Mouse (Mus musculus) heart, embryonic 14.5 days (tissue): ENCODE data around the gene Lgr5. TPM values are rescaled to one million over a fixed set of nuclear protein-coding genes. Genes with fewer than 3 reads are reported as not detected.

Source experiments
- ATAC-seq: fragments of 200-750 bp; cut with Nextera tagmentation; 2 replicates; pipeline ENCODE4 v1.8.0; 2017; ENCODE audit warnings: low read depth, moderate TSS enrichment; ENCODE audit not compliant: insufficient number of reproducible peaks, insufficient read depth, low FRiP score
- H3K27ac ChIP-seq, 2 experiments: fragments of 200-500 bp in 1 of 2; fragments of 300-500 bp in 1 of 2; sonication (generic) in 1 of 2; replicated peaks in 1 of 2; 2 replicates each; pipeline ENCODE4 v1.5.1; 2012 to 2014; ENCODE audit warnings: low read depth in 2 of 2, low read length in 2 of 2, control low read depth in 1 of 2, mild to moderate bottlenecking in 1 of 2, mixed read lengths in 1 of 2; ENCODE audit not compliant: control insufficient read depth in 1 of 2, insufficient read depth in 1 of 2
- H3K27me3 ChIP-seq: fragments of 300-500 bp; sonication (generic); 2 replicates; pipeline ENCODE4 v1.6.1; 2014; ENCODE audit warnings: mild to moderate bottlenecking, low read length, control low read depth; ENCODE audit not compliant: control insufficient read depth, insufficient read depth
- H3K36me3 ChIP-seq: fragments of 300-500 bp; sonication (generic); 2 replicates; pipeline ENCODE4 v1.6.1; 2014; ENCODE audit warnings: mild to moderate bottlenecking, control low read depth, low read length, mixed read lengths; ENCODE audit not compliant: control insufficient read depth, insufficient read depth
- H3K4me1 ChIP-seq, 2 experiments: fragments of 200-500 bp in 1 of 2; fragments of 300-500 bp in 1 of 2; sonication (generic) in 1 of 2; 2 replicates each; pipeline ENCODE4 v1.6.1; 2012 to 2014; ENCODE audit warnings: low read length in 2 of 2, control low read depth in 1 of 2, mixed read lengths in 1 of 2; ENCODE audit not compliant: control insufficient read depth in 2 of 2, insufficient read depth in 2 of 2
- H3K4me2 ChIP-seq: fragments of 300-500 bp; sonication (generic); 2 replicates; pipeline ENCODE4 v1.6.1; 2014; ENCODE audit warnings: mild to moderate bottlenecking, low read length
- H3K4me3 ChIP-seq, 2 experiments: fragments of 200-500 bp in 1 of 2; fragments of 300-500 bp in 1 of 2; sonication (generic) in 1 of 2; 2 replicates each; pipeline ENCODE4 v1.5.1; 2012 to 2014; ENCODE audit warnings: low read length in 2 of 2, mild to moderate bottlenecking in 2 of 2, control low read depth in 1 of 2, low read depth in 1 of 2, moderate library complexity in 1 of 2; ENCODE audit not compliant: control insufficient read depth in 1 of 2, insufficient read depth in 1 of 2
- H3K9ac ChIP-seq: fragments of 300-500 bp; sonication (generic); 2 replicates; pipeline ENCODE4 v1.6.1; 2014; ENCODE audit warnings: mild to moderate bottlenecking, low read length
- H3K9me3 ChIP-seq: fragments of 300-500 bp; sonication (generic); 2 replicates; pipeline ENCODE4 v1.6.1; 2016; ENCODE audit warnings: low read length, control low read depth; ENCODE audit not compliant: control insufficient read depth
- WGBS: fragments of 180-500 bp; shearing (Covaris S2); extraction: QIAGEN DNeasy Blood & Tissue Kit; methylation state at CpG from one replicate; pipeline ENCODE4 v1.1.7; 2014; 5-methylcytosine and 5-hydroxymethylcytosine counted together
- polyA plus RNA-seq: library from polyadenylated mRNA; unstranded; fragments of >200 nt; fragmentation: Nextera tagmentation; extraction: Ambion mirVana; gene quantifications from 2 replicates; pipeline ENCODE4 v1.2.1, GENCODE M21; 2014

Lgr5 gene
- polyA plus RNA-seq, 1 experiment from 2014 or later, result 0.19 TPM

DNA sequence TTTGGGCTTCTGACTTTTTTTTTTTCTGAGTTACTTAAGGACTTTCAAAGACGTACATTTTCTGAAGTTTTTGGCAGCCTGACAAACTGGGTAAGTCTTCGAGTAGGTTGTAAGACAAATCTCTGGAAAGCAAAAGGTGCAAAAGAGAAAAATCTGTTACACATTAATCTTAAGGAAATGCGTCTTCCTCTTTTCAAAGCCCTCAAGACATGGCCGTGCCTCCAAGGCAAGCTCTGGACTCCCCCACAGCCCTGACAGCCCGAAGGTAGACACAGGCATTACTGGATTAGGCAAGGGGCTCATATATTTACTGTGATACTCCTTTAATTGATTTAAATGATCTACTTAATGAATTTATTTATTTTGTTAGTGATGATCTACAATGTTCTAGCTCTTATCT, 124.9 kb downstream of the Lgr5 start:
- no peak overlapping the region for H3K27ac ChIP-seq
- no peak overlapping the region for H3K4me2 ChIP-seq
- no peak for ATAC-seq
- H3K36me3 ChIP-seq, result no peaks in the 10 kb centered on the region
- H3K4me1 ChIP-seq, result no peaks in the 10 kb centered on the region
- WGBS, result 55% methylated on average over 5 of the region's 5 CpGs
- no peak overlapping the region for H3K4me3 ChIP-seq
- H3K27me3 ChIP-seq, result no peaks in the 10 kb centered on the region
- H3K9ac ChIP-seq, result no peak overlapping the region
- no peaks in the 10 kb centered on the region for H3K9me3 ChIP-seq

DNA sequence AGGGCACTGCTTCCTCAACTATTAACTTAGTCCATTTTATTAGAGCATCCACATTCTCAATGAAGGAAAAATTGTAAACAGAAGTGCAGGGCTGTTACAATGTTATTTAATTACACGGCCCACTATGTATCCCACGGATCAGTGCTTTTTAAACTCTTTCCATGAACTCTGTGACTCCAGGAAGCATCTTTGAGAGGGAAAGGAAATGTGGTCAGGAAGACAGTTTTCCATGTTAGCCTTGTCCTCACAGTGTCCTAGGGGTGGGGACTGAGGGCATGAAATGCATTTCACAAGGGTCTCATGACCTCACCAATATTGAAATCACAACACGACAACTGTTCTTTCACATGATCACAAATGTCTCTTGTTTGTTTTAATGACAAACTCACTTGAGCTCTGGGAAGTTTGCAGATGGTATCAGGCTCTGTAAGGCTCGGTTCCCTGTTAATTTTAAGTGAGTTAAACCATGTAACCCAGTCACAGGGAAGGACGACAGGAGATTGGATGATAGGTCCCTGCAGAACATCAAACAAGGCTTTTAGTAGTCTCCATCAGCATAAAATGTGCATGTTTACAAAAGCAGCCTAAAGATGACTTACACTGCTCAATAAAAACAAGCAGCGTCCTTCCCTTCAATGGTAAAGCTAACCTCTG, 130.1 kb downstream of the Lgr5 start:
- H3K27ac ChIP-seq, result no peak overlapping the region
- H3K9ac ChIP-seq, result no peak overlapping the region
- no peak overlapping the region for H3K4me3 ChIP-seq
- no peaks in the 10 kb centered on the region for H3K36me3 ChIP-seq
- WGBS, result 50% methylated on average over 6 of the region's 6 CpGs
- no peaks in the 10 kb centered on the region for H3K9me3 ChIP-seq
- no peaks in the 10 kb centered on the region for H3K27me3 ChIP-seq
- no peak for ATAC-seq
- no peak overlapping the region for H3K4me2 ChIP-seq
- no peaks in the 10 kb centered on the region for H3K4me1 ChIP-seq

DNA sequence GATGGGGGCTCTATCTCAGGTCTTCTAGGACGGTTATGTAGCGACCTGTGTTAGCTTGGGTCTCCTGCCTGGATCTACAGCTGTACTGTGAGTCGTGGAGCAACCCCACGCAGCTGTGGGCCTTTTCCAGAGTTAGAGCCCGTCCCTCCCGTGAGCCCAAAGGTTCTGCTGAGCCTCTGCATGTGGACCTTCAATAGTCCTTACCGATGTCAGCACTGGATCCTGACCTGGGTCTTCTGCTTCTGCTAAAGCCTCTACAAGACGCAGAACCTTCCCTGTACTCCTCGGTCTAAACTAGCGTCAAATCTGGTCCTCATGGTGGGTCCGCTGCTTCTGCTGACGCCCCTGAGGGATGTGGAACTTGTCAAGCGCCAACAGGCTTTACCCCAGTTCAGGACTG, 139.0 kb downstream of the Lgr5 start:
- Histone ChIP-seq H3K9ac (no peak overlapping the region), H3K27me3 (no peaks in the 10 kb centered on the region), H3K9me3 (peaks cover 5% of the 10 kb centered on the region), H3K27ac (no peak overlapping the region), H3K4me1 (no peaks in the 10 kb centered on the region), H3K4me2 (no peak overlapping the region), H3K4me3 (no peak overlapping the region), H3K36me3 (no peaks in the 10 kb centered on the region)
- no peak for ATAC-seq
- WGBS, result 83% methylated on average over 13 of the region's 13 CpGs

DNA sequence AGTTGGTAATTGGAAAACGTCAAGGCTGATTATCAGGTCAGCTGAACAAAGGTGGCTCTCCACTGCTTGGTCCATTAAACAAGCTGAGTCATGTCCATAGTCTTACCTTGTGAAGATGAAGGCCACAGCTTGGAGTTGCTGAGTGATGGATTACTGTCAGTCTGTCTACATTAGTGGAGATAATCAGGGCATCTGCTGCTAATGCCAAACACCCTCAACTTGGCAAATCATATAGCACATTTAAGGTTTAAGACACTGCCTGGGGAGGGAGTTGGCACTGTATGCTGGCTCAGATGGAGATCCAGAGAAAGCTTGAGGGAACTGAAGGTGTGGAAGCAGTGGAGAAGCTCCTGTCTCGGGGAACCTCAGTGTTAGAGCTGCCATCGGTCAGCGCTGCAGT, 150.3 kb downstream of the Lgr5 start:
- no peak for ATAC-seq
- H3K9me3 ChIP-seq, result no peaks in the 10 kb centered on the region

DNA sequence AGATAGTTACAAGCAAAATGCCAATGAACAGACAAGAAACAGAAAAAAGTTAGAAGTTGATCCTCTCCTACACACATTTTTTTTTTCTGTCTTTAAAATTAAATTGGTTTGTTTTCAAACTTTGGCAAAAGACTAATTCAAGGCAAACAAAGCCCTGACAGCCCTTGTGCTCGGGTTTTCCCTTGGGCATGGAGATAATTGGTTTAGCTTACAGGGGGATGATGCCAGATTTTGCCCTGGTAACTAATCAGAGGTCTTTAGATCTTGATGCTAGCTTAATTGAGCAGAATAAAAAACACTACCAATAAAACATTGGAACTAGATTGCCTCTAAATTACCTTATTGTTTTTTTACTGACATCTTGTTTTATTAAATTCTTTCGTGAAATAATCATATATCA, 162.2 kb downstream of the Lgr5 start:
- Histone ChIP-seq H3K4me1 (no peaks in the 10 kb centered on the region), H3K4me2 (no peak overlapping the region), H3K36me3 (peaks cover 87% of the 10 kb centered on the region), H3K4me3 (no peak overlapping the region), H3K9me3 (no peaks in the 10 kb centered on the region), H3K9ac (no peak overlapping the region), H3K27ac (no peak overlapping the region), H3K27me3 (no peaks in the 10 kb centered on the region)
- no peak for ATAC-seq
- whole genome bisulfite sequencing, result 79% methylated on average over 2 of the region's 2 CpGs

More for the DNA sequence above, 150.3 kb downstream of the Lgr5 start:
- no peak overlapping the region for H3K9ac ChIP-seq
- 83% methylated on average over 4 of the region's 4 CpGs for WGBS
- H3K27ac ChIP-seq, result no peak overlapping the region
- no peak overlapping the region for H3K4me3 ChIP-seq
- no peaks in the 10 kb centered on the region for H3K4me1 ChIP-seq
- no peaks in the 10 kb centered on the region for H3K27me3 ChIP-seq
- no peak overlapping the region for H3K4me2 ChIP-seq
- peaks cover 49% of the 10 kb centered on the region for H3K36me3 ChIP-seq

DNA sequence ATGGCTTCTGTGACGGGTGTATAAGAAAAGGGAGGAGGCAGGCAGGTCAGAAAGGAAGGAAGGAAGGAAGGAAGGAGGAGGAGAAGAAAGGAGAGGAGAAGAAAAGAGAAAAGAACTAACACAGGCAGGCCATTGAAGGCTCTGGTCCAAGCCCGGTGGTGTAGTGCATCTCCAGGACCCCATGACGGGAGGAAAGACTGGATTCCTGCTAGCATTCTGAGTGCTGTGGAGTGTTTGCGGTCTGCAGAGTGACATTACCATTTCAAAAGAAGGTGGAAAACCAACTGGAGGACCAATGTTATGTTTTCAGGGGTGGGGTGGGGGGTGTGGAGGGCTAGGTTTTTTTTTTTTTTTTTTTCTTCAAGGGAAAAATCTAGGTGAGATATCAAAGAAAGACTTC, 165.6 kb downstream of the Lgr5 start:
- H3K9me3 ChIP-seq, result no peaks in the 10 kb centered on the region
- WGBS, result 82% methylated on average over 4 of the region's 4 CpGs
- no peak overlapping the region for H3K4me2 ChIP-seq
- H3K36me3 ChIP-seq, result peaks cover 86% of the 10 kb centered on the region
- no peak overlapping the region for H3K4me3 ChIP-seq
- no peaks in the 10 kb centered on the region for H3K4me1 ChIP-seq
- ATAC-seq, result no peak
- no peak overlapping the region for H3K27ac ChIP-seq
- no peaks in the 10 kb centered on the region for H3K27me3 ChIP-seq
- no peak overlapping the region for H3K9ac ChIP-seq

DNA sequence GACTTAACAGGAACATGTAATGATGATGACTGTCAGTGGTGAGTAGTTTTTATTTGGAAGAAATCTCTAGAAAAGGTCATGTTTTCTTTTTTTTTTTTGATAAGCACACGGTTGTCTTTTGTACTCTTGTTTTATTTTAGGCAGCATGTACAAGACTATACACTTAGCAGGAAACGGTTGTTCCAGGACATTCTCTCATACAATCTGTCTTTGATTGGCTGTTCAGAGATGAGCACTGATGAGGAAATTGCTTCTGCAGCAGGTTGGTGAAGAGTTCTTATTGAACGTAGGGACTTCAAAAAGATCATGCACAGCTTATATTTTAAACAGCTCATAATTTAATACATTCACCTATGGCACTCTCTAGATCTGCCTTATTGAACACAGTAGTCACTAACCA, 173.5 kb downstream of the Lgr5 start:
- peaks cover 96% of the 10 kb centered on the region for H3K36me3 ChIP-seq
- H3K27ac ChIP-seq, result no peak overlapping the region
- WGBS, result 74% methylated on average over 3 of the region's 3 CpGs
- H3K27me3 ChIP-seq, result no peaks in the 10 kb centered on the region
- H3K4me2 ChIP-seq, result no peak overlapping the region
- no peak overlapping the region for H3K4me3 ChIP-seq
- no peak for ATAC-seq
- H3K9ac ChIP-seq, result no peak overlapping the region
- no peaks in the 10 kb centered on the region for H3K4me1 ChIP-seq
- H3K9me3 ChIP-seq, result no peaks in the 10 kb centered on the region

DNA sequence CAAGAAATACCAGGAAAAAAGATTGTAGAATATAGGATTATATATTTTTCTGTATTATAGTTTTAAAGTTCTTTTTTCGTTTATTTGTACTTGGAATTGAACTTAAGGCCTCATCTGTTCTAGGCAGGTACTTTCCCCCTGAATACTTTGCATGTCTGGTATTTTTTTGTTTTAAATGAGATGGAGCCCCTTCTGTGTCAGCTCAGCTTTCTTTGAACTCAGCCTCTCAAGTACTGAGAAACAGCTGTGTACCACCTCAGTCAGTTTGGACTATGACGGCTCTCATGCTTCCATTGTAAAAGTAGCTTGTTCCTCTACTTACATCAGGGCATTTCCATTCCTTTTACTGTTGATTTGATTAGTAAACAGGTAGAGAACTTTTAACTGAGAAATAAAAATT, 174.1 kb downstream of the Lgr5 start:
- no peak overlapping the region for H3K4me3 ChIP-seq
- H3K4me1 ChIP-seq, result no peaks in the 10 kb centered on the region
- no peaks in the 10 kb centered on the region for H3K27me3 ChIP-seq
- no peaks in the 10 kb centered on the region for H3K9me3 ChIP-seq
- ATAC-seq, result no peak
- H3K9ac ChIP-seq, result no peak overlapping the region
- WGBS, result 90% methylated on average over 2 of the region's 2 CpGs
- H3K36me3 ChIP-seq, result peaks cover 96% of the 10 kb centered on the region
- no peak overlapping the region for H3K4me2 ChIP-seq
- H3K27ac ChIP-seq, result no peak overlapping the region
